In the genomic region with DNA sequence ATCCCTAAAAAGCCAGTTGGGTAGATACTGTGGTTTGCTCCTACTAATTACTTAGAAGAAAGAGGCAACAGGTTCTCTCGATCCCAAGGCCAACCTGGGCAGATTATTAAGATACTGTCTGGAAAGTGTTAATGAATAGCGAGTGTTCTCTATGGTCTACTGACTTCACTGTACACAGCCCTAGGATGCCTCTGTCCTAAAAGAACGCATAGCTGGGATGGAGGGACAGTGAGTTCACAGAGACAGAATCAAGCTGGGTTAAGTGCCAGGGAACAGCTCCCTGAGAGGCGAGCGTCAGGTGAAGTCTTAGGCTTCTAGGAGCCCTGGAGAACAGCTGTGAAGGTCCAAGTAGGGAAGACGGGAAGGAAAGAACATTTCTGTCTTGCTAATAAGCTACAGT, we compare ENCODE assay signal across 13 mouse cellular contexts.
"Had no signal": no experiment of that assay in that cellular context is flagged by ENCODE, and none has a peak within 500 bp of the region (broad histone marks: within the 10 kb centered on the region; RNA-seq: fewer than 3 reads in every experiment).

No protein-coding gene starts in this region.

- H3K9me3 ChIP-seq: limb, embryonic 10.5 days; liver, embryonic 15.5 days had no signal

- ATAC-seq: hindbrain, embryonic 16.5 days; lung, postnatal 0 days; midbrain, embryonic 13.5 days had no signal

- DNase-seq: lung, adult 2 months; lung, postnatal 36 days; right cerebral cortex, adult 18-20 months; right cerebral cortex, postnatal 25 days; thymus, postnatal 4 days had no signal

- H3K9ac ChIP-seq: liver, embryonic 15.5 days; midbrain, embryonic 13.5 days had no signal

- H3K4me2 ChIP-seq: liver, embryonic 11.5 days; liver, embryonic 15.5 days; midbrain, embryonic 13.5 days had no signal

- H3K4me1 ChIP-seq: liver, embryonic 15.5 days; midbrain, embryonic 13.5 days had no signal

- H3K27me3 ChIP-seq: liver, embryonic 15.5 days; midbrain, embryonic 13.5 days had no signal

- H3K27ac ChIP-seq: left cerebral cortex, adult 2 months; limb, embryonic 10.5 days; liver, embryonic 15.5 days; midbrain, embryonic 13.5 days; stomach, postnatal 0 days had no signal

- H3K4me3 ChIP-seq: left cerebral cortex, adult 2 months; limb, embryonic 10.5 days; liver, embryonic 15.5 days; midbrain, embryonic 13.5 days had no signal

- H3K36me3 ChIP-seq: limb, embryonic 10.5 days; liver, embryonic 15.5 days; midbrain, embryonic 13.5 days had no signal
